Mouse (Mus musculus) hindbrain, embryonic 11.5 days (tissue): ENCODE data around the gene Atf7. TPM values are rescaled to one million over a fixed set of nuclear protein-coding genes. Genes with fewer than 3 reads are reported as not detected.

ENCODE experiments used
- ATAC-seq: fragments of 200-750 bp; cut with Nextera tagmentation; 2 replicates; pipeline ENCODE4 v1.8.0; 2017; ENCODE audit warnings: mild to moderate bottlenecking, moderate TSS enrichment, moderate library complexity; ENCODE audit not compliant: low FRiP score
- DNase-seq: peaks from one replicate; pipeline ENCODE4 v3.0.0-alpha.2; 2015; ENCODE audit warnings: low spot score
- H3K27ac ChIP-seq: fragments of 300-500 bp; sonication (generic); 2 replicates; pipeline ENCODE4 v1.5.1; 2014; ENCODE audit warnings: mild to moderate bottlenecking, low read depth, low read length
- H3K27me3 ChIP-seq: fragments of 300-500 bp; sonication (generic); 2 replicates; pipeline ENCODE4 v1.6.1; 2014; ENCODE audit warnings: mild to moderate bottlenecking, low read length, moderate library complexity, mixed read lengths; ENCODE audit not compliant: control insufficient read depth, insufficient read depth
- H3K36me3 ChIP-seq: fragments of 300-500 bp; sonication (generic); 2 replicates; pipeline ENCODE4 v1.6.1; 2014; ENCODE audit warnings: mild to moderate bottlenecking, low read length, moderate library complexity, mixed read lengths; ENCODE audit not compliant: control insufficient read depth, insufficient read depth
- H3K4me1 ChIP-seq: fragments of 300-500 bp; sonication (generic); replicated peaks from 2 replicates; pipeline ENCODE4 v1.6.1; 2014; ENCODE audit warnings: low read length, mixed read lengths; ENCODE audit not compliant: control insufficient read depth, insufficient read depth
- H3K4me2 ChIP-seq: fragments of 300-500 bp; sonication (generic); replicated peaks from 2 replicates; pipeline ENCODE4 v1.6.1; 2014; ENCODE audit warnings: mild to moderate bottlenecking, low read depth, low read length
- H3K4me3 ChIP-seq: fragments of 300-500 bp; sonication (generic); 2 replicates; pipeline ENCODE4 v1.5.1; 2014; ENCODE audit warnings: low read depth, low read length
- H3K9ac ChIP-seq: fragments of 300-500 bp; sonication (generic); 2 replicates; pipeline ENCODE4 v1.6.1; 2014; ENCODE audit warnings: low read depth, low read length
- H3K9me3 ChIP-seq: fragments of 300-500 bp; sonication (generic); 2 replicates; pipeline ENCODE4 v1.6.1; 2016; ENCODE audit warnings: low read length; ENCODE audit not compliant: control insufficient read depth
- WGBS: fragments of 180-500 bp; shearing (Covaris S2); extraction: QIAGEN DNeasy Blood & Tissue Kit; methylation state at CpG from one replicate; pipeline ENCODE4 v1.1.7; 2014; 5-methylcytosine and 5-hydroxymethylcytosine counted together
- polyA plus RNA-seq: library from polyadenylated mRNA; unstranded; fragments of >200 nt; fragmentation: Nextera tagmentation; extraction: Ambion mirVana; gene quantifications from 2 replicates; pipeline ENCODE4 v1.2.1, GENCODE M21; 2014

Gene Atf7
- polyA plus RNA-seq, 1 experiment from 2014 or later = 14.7 TPM

DNA sequence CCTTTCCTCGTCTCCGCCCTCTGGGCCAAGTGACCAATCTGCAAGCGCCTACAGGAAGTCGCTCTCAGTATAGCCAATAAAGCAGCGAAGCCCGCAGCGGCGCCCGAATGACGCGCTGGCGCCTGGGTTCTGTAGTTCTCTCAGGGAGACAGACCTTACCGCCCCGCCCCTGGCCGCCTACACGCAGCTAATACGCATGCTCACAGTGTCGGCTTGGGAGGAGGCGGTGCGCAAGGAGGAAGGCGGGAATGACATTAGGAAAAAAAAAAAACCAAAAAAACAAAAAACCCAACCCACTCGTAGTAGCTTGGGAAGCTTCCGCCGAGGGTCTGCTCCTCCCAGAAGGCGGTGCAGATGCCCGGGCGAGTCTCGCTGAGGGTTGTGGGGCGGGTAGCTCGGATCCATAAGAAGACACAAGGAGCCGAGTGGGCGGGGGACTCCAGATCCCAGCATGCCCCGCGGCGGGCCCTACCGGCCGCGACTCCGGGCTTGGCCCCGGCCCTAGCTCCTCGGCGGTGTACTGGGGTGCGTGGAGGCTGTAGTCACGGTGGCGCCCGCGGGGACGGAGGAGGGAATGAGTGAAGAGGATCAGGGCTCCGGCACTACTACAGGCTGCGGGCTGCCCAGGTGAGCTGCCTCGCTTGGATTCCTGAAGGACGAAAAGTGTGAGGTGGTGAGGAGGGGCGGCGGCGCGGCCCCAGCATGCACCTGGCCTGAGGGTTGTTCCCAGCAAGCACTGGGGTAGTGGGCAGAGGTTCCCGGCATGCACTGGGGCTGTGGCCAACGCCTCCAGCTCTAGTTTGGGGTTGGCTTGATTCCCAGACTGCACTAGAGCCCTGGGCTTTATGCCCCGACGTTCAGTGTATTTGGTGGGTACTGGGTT, 107.0 kb downstream of the Atf7 start, which contains the start of gene Tarbp2:
Gene Tarbp2 (plus strand): TSS at position 217 of the 883 bp plus-strand sequence.
- peak within 1 kb of the TSS; percentile 82 for H3K4me2 ChIP-seq
- 0 out of 2 replicates have a peak, but pooled peaks cover 3% of the 10 kb centered on the region for H3K36me3 ChIP-seq
- peak; percentile 90 for ATAC-seq
- no peaks in the 10 kb centered on the region for H3K27me3 ChIP-seq
- peak within 1 kb of the TSS; percentile 97 for H3K27ac ChIP-seq
- peak within 1 kb of the TSS; percentile 91 for H3K9ac ChIP-seq
- no peaks in the 10 kb centered on the region for H3K9me3 ChIP-seq
- under 1% methylated on average over 60 of the region's 60 CpGs for WGBS
- peak within 1 kb of the TSS; percentile 60 for H3K4me3 ChIP-seq
- DNase-seq = peak; percentile 98
- peaks cover 5% of the 10 kb centered on the region for H3K4me1 ChIP-seq

DNA sequence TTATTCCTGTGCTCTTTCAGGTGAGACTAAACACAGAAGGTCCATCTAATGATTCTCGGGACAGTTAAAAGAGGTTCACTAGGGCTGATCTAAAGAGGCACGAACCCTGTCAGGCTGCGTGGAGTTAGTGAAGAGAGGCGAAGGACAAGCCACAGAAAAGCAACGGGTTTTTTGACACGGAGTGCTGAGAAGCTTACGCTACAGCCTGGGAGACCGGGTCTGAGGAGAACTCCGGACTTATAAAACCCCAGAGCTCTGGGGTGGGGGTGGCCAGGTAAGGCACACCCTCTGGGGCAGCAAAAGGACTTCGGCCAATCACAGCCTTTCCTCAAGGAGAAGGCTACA, 107.7 kb downstream of the Atf7 start:
- 0 out of 2 replicates have a peak, but pooled peaks cover 3% of the 10 kb centered on the region for H3K36me3 ChIP-seq
- peak overlapping the region; percentile 79 for H3K9ac ChIP-seq
- ATAC-seq (no peak), DNase-seq (no peak)
- peak overlapping the region; percentile 82 for H3K4me2 ChIP-seq
- H3K27ac ChIP-seq = peak overlapping the region; percentile 97
- peak overlapping the region; percentile 60 for H3K4me3 ChIP-seq
- H3K4me1 ChIP-seq = peaks cover 5% of the 10 kb centered on the region
- no peaks in the 10 kb centered on the region for H3K27me3 ChIP-seq
- no peaks in the 10 kb centered on the region for H3K9me3 ChIP-seq
- WGBS = 0% methylated on average over 10 of the region's 10 CpGs

DNA sequence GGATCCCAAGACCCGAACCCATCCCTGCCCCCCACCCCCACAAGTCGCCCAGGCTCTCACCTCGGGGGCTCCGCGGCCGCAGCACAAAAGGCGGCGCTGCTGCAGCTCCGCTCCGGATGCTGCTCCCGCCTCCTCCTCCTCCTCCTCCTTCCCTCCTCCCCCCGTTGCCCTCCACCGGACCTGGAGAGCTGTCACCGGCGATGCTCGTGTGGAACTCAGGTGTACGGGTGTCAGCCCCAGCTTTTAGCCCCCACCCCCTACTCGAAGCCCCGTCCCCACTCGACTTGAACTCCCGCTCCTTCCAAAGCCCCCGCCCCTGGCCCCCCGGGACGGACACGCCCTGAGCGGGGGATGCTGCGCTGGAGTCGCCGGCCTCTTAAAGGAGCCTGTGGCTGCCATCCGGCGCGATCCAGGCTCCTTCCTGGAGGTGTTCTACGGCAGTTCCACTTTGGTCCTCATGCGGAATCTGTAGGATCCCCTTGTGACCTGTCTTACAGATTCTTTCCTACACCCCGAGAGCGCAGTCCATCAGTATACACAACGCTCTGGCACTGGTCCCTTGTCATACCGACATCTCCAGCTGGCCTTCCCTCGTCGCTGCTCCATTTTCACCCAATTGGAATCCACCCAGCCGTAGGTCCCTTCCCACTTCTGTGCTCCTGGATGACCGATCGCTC, 108.4 kb downstream of the Atf7 start, which contains the start of gene Map3k12:
Gene Map3k12 (minus strand): TSS at position 337 of the 677 bp plus-strand sequence.
- Histone ChIP-seq H3K9me3 (no peaks in the 10 kb centered on the region), H3K36me3 (0 out of 2 replicates have a peak, but pooled peaks cover 3% of the 10 kb centered on the region), H3K9ac (peak within 1 kb of the TSS; percentile 79), H3K27me3 (no peaks in the 10 kb centered on the region), H3K4me3 (peak within 1 kb of the TSS; percentile 60), H3K4me2 (peak within 1 kb of the TSS; percentile 82), H3K27ac (peak within 1 kb of the TSS; percentile 97), H3K4me1 (peaks cover 10% of the 10 kb centered on the region)
- WGBS = 1% methylated on average over 32 of the region's 43 CpGs
- DNase-seq (peak; percentile 83), ATAC-seq (peak; percentile 36)

DNA sequence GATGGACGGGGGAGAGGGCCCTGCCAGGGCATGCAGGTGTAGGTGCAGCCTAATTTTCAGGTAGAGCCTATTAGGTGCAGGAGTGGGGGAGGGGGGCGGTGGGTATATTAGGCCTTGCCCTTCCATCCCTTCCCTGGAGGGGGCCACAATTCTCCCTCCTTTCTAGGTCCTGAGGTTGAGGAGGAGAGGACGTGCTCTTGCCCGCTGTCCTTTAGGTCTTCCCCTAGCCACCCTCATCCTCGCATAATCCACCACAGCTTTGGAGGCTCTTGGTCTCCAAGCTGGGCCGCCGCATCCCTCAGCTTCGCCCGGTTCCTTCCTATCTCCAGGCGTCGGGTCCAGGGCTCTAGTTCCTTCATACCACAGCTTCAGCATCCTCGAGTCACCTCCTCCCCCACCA, 109.0 kb downstream of the Atf7 start:
- ATAC-seq = peak; percentile 0; the same call in 1 of the 2 replicates
- peak overlapping the region; percentile 60 for H3K4me3 ChIP-seq
- H3K27me3 ChIP-seq = no peaks in the 10 kb centered on the region
- DNase-seq = no peak
- peak overlapping the region; percentile 97 for H3K27ac ChIP-seq
- 2% methylated on average over 12 of the region's 12 CpGs for WGBS
- H3K9me3 ChIP-seq = no peaks in the 10 kb centered on the region
- H3K4me1 ChIP-seq = peaks cover 13% of the 10 kb centered on the region
- no peaks in the 10 kb centered on the region for H3K36me3 ChIP-seq
- H3K9ac ChIP-seq = peak overlapping the region; percentile 79
- peak overlapping the region; percentile 82 for H3K4me2 ChIP-seq

DNA sequence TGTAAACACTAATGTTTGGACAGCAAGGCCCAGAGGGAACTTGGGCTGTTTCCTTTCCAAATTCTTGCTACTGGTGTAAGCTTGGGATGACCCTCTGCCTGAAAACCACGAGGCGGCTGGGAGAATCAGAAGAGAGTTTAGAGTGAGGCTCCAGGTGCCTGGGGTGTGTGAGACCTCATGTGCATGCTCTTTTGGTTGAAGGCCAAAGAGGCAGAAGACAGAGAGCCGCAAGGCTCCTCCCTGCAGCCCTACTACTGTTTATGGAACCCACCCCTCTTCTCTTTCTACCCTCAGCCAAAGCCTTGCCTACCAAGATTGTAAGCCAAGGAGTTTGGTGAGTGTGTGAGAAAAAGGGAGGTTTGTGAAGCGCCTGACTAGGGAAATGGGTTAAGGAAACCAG, 109.5 kb downstream of the Atf7 start:
- DNase-seq = no peak
- 55% methylated on average over 4 of the region's 4 CpGs for WGBS
- H3K4me3 ChIP-seq = peak overlapping the region; percentile 60

DNA sequence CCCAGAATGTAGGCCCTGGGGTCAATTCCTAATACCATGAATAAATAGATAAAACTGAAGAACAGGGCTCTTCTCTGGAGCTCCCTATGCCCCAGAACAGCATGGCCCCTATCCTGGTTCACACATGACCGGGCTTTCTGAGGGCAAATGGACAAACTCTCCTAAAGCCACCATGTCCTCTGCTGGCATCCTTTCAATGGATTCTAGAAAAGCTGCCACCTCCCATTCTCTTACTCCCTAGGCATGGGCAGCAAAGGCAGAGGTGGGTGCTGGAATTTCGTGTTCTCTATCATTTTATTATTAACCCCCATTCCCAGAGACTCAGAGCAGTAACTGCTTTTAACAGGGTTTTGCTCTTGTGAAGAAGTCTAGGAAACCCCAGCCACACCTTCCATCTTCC, 110.0 kb downstream of the Atf7 start:
- DNase-seq = no peak
- H3K36me3 ChIP-seq = no peaks in the 10 kb centered on the region
- ATAC-seq = no peak
- H3K4me1 ChIP-seq = peaks cover 15% of the 10 kb centered on the region
- WGBS = 93% methylated on average over 2 of the region's 2 CpGs
- H3K27ac ChIP-seq = no peak overlapping the region
- H3K4me2 ChIP-seq = peak overlapping the region; percentile 82
- H3K9me3 ChIP-seq = no peaks in the 10 kb centered on the region
- no peak overlapping the region; the same call in 1 of the 2 replicates for H3K4me3 ChIP-seq
- no peaks in the 10 kb centered on the region for H3K27me3 ChIP-seq
- no peak overlapping the region for H3K9ac ChIP-seq

More for the DNA sequence above, 109.5 kb downstream of the Atf7 start:
- Histone ChIP-seq H3K4me2 (peak overlapping the region; percentile 82), H3K27ac (no peak overlapping the region), H3K9me3 (no peaks in the 10 kb centered on the region), H3K9ac (peak overlapping the region; percentile 79), H3K27me3 (no peaks in the 10 kb centered on the region), H3K4me1 (peaks cover 15% of the 10 kb centered on the region), H3K36me3 (no peaks in the 10 kb centered on the region)
- ATAC-seq = no peak

DNA sequence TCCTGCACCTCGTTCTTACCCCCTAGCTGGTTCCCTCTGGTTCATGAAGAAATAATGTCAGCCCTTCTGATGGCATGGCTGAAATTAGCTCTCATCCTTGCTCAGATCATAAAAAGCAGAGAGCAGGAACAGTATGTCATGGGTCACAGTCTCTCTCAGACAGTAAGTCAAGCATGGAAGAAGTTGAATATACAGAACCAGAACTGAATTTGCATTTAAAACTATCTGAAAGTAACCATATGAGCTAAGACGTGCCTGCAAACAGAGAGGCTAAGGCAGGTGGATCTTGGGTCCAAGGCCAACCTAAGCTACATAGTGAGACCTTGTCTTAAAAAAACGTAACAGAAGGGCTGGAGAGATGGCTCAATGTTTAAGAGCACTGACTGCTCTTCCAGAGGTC, 112.3 kb downstream of the Atf7 start:
- H3K9me3 ChIP-seq = no peaks in the 10 kb centered on the region
- no peak for DNase-seq
- ATAC-seq = no peak
- H3K36me3 ChIP-seq = no peaks in the 10 kb centered on the region
- H3K27ac ChIP-seq = peak overlapping the region; percentile 94
- 84% methylated on average over 3 of the region's 3 CpGs for WGBS
- no peak overlapping the region for H3K4me3 ChIP-seq
- peaks cover 12% of the 10 kb centered on the region for H3K4me1 ChIP-seq
- no peak overlapping the region for H3K4me2 ChIP-seq
- H3K9ac ChIP-seq = no peak overlapping the region
- H3K27me3 ChIP-seq = no peaks in the 10 kb centered on the region

DNA sequence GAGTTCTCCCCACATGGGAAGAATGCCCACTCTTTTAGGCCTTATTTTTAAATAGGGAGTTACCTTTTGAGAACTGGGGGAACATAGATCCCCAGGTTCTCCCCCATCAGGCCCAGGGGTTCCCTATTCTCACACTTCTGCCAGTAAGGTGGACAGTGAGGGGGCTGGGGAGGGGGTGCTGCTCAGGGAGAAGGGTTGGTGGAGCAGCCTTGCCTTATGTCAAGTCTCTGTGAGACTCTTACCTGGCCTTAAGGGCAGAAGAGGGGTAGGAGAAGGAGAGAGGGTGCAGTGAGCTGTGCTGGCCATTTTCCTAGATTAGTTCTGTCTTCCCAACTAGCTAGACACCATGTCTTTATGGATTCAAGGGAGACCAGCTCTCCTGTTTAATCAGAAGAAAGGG, 112.8 kb downstream of the Atf7 start:
- H3K27me3 ChIP-seq = no peaks in the 10 kb centered on the region
- H3K4me2 ChIP-seq = peak overlapping the region; percentile 66; the same call in 1 of the 2 replicates
- no peaks in the 10 kb centered on the region for H3K9me3 ChIP-seq
- DNase-seq (no peak), ATAC-seq (no peak)
- peak overlapping the region; percentile 94 for H3K27ac ChIP-seq
- no peak overlapping the region for H3K4me3 ChIP-seq
- H3K9ac ChIP-seq = no peak overlapping the region
- H3K36me3 ChIP-seq = no peaks in the 10 kb centered on the region
- H3K4me1 ChIP-seq = peaks cover 12% of the 10 kb centered on the region
